Mouse (Mus musculus) cerebellum, postnatal 10 days (tissue): Measurements from ENCODE around the gene Nsmce1.
A peak's percentile ranks its signal among the peaks of the same experiment; 100 is the strongest.

Experiments used
- DNase-seq, 2 experiments: peaks; one replicate each; pipeline ENCODE4 v3.0.0; 2021; ENCODE audit warnings: mixed read lengths in 2 of 2

Gene Nsmce1

DNA sequence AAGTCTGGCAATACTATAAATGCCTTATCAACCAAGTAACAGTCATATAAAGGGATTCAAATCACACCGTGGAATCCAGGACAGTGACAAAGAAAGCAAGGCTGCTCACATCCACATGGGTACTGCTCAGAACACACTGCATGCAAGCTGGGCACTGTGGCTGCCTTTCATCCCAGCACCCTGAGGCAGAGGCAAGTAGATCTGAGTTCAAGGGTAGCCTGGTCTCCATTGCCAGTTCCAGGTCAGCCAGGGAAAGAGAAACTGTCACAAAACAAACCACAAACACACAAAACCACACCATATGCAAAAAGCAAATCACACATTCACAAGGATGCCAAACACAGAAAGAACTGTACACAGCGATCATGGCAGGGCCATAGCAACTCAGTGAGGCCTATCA lies 1.8 kb downstream of the Nsmce1 start:
- DNase-seq = no peak

GRCm38 (mm10) chr7:125488706-125489105 lies 2.7 kb downstream of the Nsmce1 start:
- no peak for DNase-seq

- DNase-seq = no peak
Measured at GRCm38 (mm10) chr7:125487126-125487525, 4.3 kb downstream of the Nsmce1 start.

GRCm38 (mm10) chr7:125486121-125486630 lies 5.2 kb downstream of the Nsmce1 start:
- no peak for DNase-seq

- DNase-seq = no peak
Measured at GRCm38 (mm10) chr7:125484791-125485190, 6.6 kb downstream of the Nsmce1 start.

GRCm38 (mm10) chr7:125482886-125483285 lies 8.5 kb downstream of the Nsmce1 start:
- no peak for DNase-seq

- no peak for DNase-seq
Measured at GRCm38 (mm10) chr7:125482339-125482738, 9.1 kb downstream of the Nsmce1 start.

DNA sequence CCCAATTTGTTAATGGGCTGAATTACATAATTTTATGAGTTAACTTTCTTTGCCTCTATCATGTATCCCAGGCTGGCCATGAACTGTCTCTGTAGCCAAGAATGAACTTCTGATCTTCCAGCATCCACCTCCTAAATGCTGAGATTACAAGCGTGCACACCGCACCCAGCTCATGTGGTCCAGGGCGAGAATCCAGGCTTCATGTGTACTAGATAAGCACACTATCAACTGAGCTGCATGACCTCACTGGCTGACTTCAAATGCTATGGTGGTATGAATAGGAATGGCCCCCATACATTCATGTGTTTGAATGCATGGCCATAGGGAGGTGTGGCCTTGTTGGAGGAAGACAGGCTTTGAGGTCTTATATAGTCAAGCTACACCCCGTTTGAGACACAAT lies 10.9 kb downstream of the Nsmce1 start:
- DNase-seq = no peak

- DNase-seq = no peak
Measured at GRCm38 (mm10) chr7:125478391-125478984, 12.9 kb downstream of the Nsmce1 start.

GRCm38 (mm10) chr7:125475601-125476251 lies 15.7 kb downstream of the Nsmce1 start:
- DNase-seq = peak; percentile 39 to 45

DNA sequence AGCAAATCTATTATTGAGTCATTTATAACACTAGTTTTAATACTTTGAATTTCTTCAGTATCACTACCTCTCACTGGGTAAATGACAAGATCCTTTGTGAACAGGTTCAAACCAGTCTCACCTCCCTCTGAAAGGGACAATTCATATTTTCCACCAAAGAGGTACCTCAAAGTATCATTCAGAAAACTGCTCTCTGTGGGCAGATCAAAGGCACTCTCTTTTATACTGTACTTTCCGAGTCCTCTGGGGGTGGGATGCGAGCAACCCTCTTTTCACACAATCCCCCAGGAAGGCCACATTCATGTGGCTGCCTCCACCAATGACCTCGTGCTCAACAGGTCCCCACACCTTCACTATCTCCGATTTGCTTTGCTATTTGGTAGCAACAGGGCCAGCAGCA lies 16.9 kb downstream of the Nsmce1 start:
- DNase-seq = no peak

GRCm38 (mm10) chr7:125471991-125472741 lies 19.2 kb downstream of the Nsmce1 start:
- DNase-seq = peak; percentile 89 to 91

DNA sequence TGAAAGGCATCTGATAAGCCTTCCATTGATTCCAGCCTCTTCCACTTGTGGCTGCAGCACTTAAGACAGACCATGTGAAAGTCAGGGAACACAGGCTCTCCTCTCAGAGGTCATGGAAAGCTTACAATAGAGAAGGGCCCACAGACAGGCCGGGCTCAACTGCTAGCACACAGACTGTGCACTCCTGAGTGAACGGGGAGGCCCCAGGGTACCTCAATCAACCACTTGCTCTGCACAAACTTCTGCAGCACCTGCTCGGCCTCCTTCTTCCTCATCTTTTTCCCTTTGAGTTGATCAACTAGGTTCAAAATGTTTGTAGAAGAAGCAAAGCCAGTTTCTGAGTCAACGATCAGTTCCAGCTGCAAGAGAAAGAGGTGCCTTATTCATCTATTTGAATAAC lies 20.5 kb downstream of the Nsmce1 start:
- no peak for DNase-seq

- peak; percentile 89 to 91 for DNase-seq
Measured at GRCm38 (mm10) chr7:125469937-125470336, 21.5 kb downstream of the Nsmce1 start.

- DNase-seq = peak in 1 of 2 experiments; percentile 12
Measured at GRCm38 (mm10) chr7:125462200-125462599, 29.2 kb downstream of the Nsmce1 start.

- DNase-seq = peak; percentile 53 to 64
Measured at GRCm38 (mm10) chr7:125453671-125454070, 37.7 kb downstream of the Nsmce1 start.

DNA sequence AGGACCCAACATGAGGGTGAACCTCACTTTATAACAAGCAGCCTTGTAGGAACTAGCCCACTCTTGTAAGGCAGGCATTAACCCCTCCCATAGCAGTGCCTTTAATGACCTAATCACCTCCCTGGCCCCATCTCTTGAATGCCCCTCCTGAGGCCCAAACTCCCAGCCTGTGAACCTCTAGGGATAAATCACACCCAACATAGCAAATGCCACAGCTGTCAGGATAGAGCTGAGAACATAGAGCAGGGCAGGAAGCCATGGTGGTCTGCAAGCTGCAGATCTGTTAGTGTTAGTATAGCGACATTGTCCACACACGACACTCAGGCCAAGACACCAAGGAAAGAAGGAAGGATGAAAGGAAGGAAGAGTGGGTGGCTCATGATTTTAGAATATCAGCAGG lies 40.3 kb downstream of the Nsmce1 start:
- DNase-seq = no peak

GRCm38 (mm10) chr7:125450678-125451077 lies 40.7 kb downstream of the Nsmce1 start:
- DNase-seq = no peak

DNA sequence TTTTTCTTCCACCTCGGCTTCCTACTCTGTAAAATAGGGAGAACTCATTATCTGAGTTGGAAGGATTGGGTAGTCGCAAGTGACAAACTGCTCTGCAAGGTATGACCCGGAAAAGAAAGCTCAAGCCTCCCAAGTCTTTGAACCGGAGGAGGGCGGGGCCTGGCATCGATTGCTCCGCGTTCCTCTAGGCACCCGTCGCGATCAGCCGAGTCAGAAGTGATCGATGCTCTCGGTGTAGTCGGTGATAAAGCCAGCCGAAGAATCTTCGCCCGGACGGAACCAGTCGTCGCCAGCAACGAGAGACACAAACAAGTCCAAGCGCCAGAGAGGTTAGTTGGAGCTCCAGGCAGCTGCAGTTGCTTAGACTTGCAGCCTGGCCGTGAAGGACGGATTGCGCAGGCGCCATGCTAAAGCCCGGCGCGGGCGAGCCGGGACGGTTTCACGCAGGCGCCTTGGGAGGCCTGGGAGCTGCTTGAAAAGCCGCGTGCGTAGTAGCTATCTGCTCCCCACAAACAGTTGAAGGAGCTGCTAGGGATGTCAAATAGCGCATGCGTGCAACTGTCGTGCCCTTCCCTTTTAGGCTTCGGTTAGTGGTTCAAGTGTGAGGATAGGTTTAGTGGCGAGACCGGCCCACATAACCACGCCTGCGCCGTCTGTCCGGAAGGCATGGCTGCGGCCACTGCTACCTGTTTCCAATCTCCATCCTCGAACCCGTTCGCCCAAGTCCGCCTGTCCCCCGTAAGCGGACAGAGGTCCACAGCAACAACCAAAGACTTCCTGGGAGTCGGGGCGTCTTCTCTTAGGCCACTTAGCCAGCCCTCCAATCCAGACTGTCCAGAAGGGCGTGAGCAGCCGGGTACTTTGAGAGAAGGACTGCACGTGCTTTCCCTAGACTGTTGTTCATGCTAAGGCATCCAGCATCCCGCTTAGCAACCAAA lies 46.7 kb downstream of the Nsmce1 start, which contains the start of gene Kdm8:
Kdm8 (plus strand) TSS at position 213 of the 938 bp plus-strand sequence.
- DNase-seq = peak; percentile 97

DNA sequence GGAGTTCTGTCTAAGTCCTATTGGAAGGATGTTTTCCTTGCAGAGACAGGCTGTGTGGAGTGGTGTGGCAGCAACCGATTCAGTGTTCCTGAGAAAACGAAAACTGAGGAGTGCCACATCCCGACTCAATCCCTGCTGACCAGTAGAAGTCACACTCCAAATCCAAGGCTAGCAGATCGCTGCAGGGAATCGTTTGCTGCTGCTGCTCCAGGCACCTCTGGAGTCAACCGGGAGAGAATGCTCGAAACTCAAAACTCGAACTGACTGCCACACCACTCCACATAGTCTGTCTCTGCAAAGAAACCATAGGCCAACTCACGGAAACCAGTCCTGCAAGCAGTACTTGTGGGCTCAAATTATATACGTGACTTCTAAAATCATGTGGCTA lies 47.3 kb downstream of the Nsmce1 start:
- DNase-seq = no peak

GRCm38 (mm10) chr7:125442323-125442722 lies 49.1 kb downstream of the Nsmce1 start:
- no peak for DNase-seq

DNA sequence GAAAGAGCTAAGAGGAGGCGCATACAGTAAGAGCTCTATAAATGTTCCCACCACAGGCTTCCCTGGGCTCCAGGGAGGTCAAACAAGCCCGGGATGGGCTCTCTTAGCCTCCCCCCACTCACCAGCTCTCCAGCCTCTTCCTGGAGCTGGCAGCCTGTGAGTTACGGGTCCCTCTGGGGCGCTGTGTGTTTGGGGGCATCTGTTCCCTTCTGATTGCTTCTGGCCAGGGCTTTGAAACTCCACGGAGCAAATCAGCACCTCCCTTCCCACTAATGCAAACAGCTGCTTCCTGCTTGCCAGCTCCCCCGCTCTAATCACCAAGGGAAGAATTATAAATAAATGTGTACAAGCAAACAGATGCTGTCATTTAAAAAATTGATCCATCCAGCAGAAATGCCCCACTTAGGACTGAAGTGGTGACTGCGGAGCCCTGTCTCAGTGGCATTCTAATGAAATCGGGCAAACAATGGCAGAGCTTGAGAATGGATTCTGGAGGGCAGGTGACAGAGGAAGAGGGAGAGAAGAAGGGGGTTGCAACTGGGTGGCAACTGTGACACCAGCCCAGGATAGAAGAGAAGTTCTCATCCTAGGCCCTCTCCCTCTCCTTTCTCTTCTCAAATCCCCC lies 56.6 kb downstream of the Nsmce1 start:
- DNase-seq = peak; percentile 38 to 60
